Mouse (Mus musculus) testis, adult 2 months (tissue): Measurements from ENCODE around the gene Igsf8.

Source experiments
- CTCF ChIP-seq: fragments of 200-500 bp; IDR thresholded peaks from 2 replicates; pipeline ENCODE4 v1.5.1; 2012; ENCODE audit warnings: low read depth, mild to moderate bottlenecking, inconsistent platforms, low read length, moderate library complexity; ENCODE audit not compliant: control insufficient read depth, insufficient read depth, insufficient replicate concordance
- POLR2A ChIP-seq: fragments of 200-500 bp; IDR thresholded peaks from 2 replicates; pipeline ENCODE4 v1.6.1; 2012; ENCODE audit warnings: low read depth, mild to moderate bottlenecking, inconsistent platforms, low read length, moderate library complexity; ENCODE audit not compliant: control insufficient read depth

DNA sequence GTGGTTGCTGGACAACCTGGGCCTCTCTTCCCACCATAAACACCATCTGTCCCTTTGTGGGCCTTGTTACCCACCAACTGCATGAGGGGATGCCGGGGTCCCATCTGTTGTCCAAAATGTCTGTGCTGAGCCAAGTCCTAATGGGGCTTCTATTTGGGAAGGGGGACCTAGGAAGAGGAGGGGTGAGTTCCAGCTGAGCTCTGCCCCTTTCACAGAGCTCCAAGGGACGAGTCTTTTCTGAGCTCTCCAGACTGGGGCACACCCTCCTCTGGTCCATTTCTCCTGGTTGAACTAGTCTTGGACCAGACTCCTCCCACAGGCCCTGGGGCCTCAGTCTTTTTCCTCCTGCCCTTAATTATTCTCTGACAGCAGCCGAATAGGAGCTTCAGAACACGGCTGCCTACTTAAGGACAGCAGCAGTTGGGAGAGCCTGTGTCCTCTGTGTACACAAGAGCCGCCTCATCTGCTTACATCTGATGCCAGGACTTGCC is 58.5 kb downstream of the Igsf8 start:
- TF ChIP-seq CTCF (no peak), POLR2A (no peak)
